Mouse (Mus musculus) limb, embryonic 14.5 days (tissue): ENCODE results near the gene Morn4. TPM values are rescaled to one million over a fixed set of nuclear protein-coding genes. Genes with fewer than 3 reads are reported as not detected.

Experiments used
- ATAC-seq: fragments of 200-750 bp; cut with Nextera tagmentation; 2 replicates; pipeline ENCODE4 v1.8.0; 2017; ENCODE audit warnings: low read depth, moderate number of reproducible peaks, moderate TSS enrichment; ENCODE audit not compliant: low FRiP score
- DNase-seq: peaks from one replicate; pipeline ENCODE4 v3.0.0-alpha.2; 2015; ENCODE audit warnings: low spot score
- H3K27ac ChIP-seq: fragments of 300-500 bp; sonication (generic); replicated peaks from 2 replicates; pipeline ENCODE4 v1.5.1; 2014; ENCODE audit warnings: low read depth, mild to moderate bottlenecking, low read length, moderate library complexity, mixed read lengths
- H3K27me3 ChIP-seq: fragments of 300-500 bp; sonication (generic); 2 replicates; pipeline ENCODE4 v1.6.1; 2014; ENCODE audit warnings: low read length, mixed read lengths; ENCODE audit not compliant: control insufficient read depth, insufficient read depth
- H3K36me3 ChIP-seq: fragments of 300-500 bp; sonication (generic); 2 replicates; pipeline ENCODE4 v1.6.1; 2014; ENCODE audit warnings: mild to moderate bottlenecking, low read length, moderate library complexity, mixed read lengths; ENCODE audit not compliant: control insufficient read depth, insufficient read depth
- H3K4me1 ChIP-seq: fragments of 300-500 bp; sonication (generic); 2 replicates; pipeline ENCODE4 v1.6.1; 2014; ENCODE audit warnings: antibody characterized with exemption, low read length, mixed read lengths; ENCODE audit not compliant: control insufficient read depth, insufficient read depth
- H3K4me2 ChIP-seq: fragments of 300-500 bp; sonication (generic); replicated peaks from 2 replicates; pipeline ENCODE4 v1.6.1; 2014; ENCODE audit warnings: low read depth, mild to moderate bottlenecking, low read length, moderate library complexity; ENCODE audit not compliant: severe bottlenecking
- H3K4me3 ChIP-seq: fragments of 300-500 bp; sonication (generic); replicated peaks from 2 replicates; pipeline ENCODE4 v1.5.1; 2014; ENCODE audit warnings: low read length
- H3K9ac ChIP-seq: fragments of 300-500 bp; sonication (generic); 2 replicates; pipeline ENCODE4 v1.6.1; 2014; ENCODE audit warnings: mild to moderate bottlenecking, low read depth, low read length, moderate library complexity; ENCODE audit not compliant: severe bottlenecking
- H3K9me3 ChIP-seq: fragments of 300-500 bp; sonication (generic); 2 replicates; pipeline ENCODE4 v1.6.1; 2016; ENCODE audit warnings: low read length; ENCODE audit not compliant: control insufficient read depth
- POLR2A ChIP-seq: fragments of 200-500 bp; IDR thresholded peaks from 2 replicates; pipeline ENCODE4 v1.8.0; 2012; ENCODE audit warnings: inconsistent platforms, mild to moderate bottlenecking, moderate library complexity, borderline replicate concordance; ENCODE audit not compliant: insufficient read depth, insufficient read length; ENCODE audit errors: extremely low read depth
- WGBS: fragments of 180-500 bp; shearing (Covaris S2); extraction: QIAGEN DNeasy Blood & Tissue Kit; methylation state at CpG from one replicate; pipeline ENCODE4 v1.1.7; 2014; 5-methylcytosine and 5-hydroxymethylcytosine counted together
- polyA plus RNA-seq, 2 experiments: library from polyadenylated mRNA; depleted of rRNA in 1 of 2; stranded (reverse) in 1 of 2; unstranded in 1 of 2; fragments of >200 nt; fragmentation: Nextera tagmentation in 1 of 2; extraction: Ambion mirVana in 1 of 2; gene quantifications; 2 replicates each; pipeline versions ENCODE4 v1.2.1 to v1.2.3; 2012 to 2014

Morn4 gene
- polyA plus RNA-seq, 2 experiments, result 20.0 to 22.8 TPM

- 41% methylated on average over 11 of the region's 11 CpGs for WGBS
- Histone ChIP-seq H3K4me2 (no peak overlapping the region), H3K4me1 (peaks cover 18% of the 10 kb centered on the region; the same call in 1 of the 2 replicates), H3K9ac (no peak overlapping the region), H3K9me3 (no peaks in the 10 kb centered on the region), H3K27ac (peak overlapping the region; percentile 48), H3K27me3 (no peaks in the 10 kb centered on the region), H3K36me3 (peaks cover 10% of the 10 kb centered on the region; the same call in 1 of the 2 replicates), H3K4me3 (no peak overlapping the region)
- ATAC-seq (peak; percentile 23; the same call in 1 of the 2 replicates), DNase-seq (no peak)
- TF ChIP-seq POLR2A, result no peak
Observed at GRCm38 (mm10) chr19:42034881-42035455, 51.2 kb downstream of the Morn4 start.

GRCm38 (mm10) chr19:42034146-42034775, 51.9 kb downstream of the Morn4 start:
- no peaks in the 10 kb centered on the region for H3K9me3 ChIP-seq
- no peaks in the 10 kb centered on the region for H3K27me3 ChIP-seq
- H3K27ac ChIP-seq, result peak overlapping the region; percentile 56
- no peak overlapping the region for H3K4me2 ChIP-seq
- no peak for DNase-seq
- peaks cover 10% of the 10 kb centered on the region; the same call in 1 of the 2 replicates for H3K36me3 ChIP-seq
- TF ChIP-seq POLR2A, result no peak
- H3K4me1 ChIP-seq, result peaks cover 18% of the 10 kb centered on the region; the same call in 1 of the 2 replicates
- 49% methylated on average over 9 of the region's 9 CpGs for WGBS
- no peak for ATAC-seq
- H3K9ac ChIP-seq, result peak overlapping the region; percentile 18; the same call in 1 of the 2 replicates
- no peak overlapping the region for H3K4me3 ChIP-seq

GRCm38 (mm10) chr19:42033611-42034010, 52.5 kb downstream of the Morn4 start:
- no peak overlapping the region for H3K9ac ChIP-seq
- no peaks in the 10 kb centered on the region for H3K27me3 ChIP-seq
- TF ChIP-seq POLR2A, result no peak
- H3K4me3 ChIP-seq, result no peak overlapping the region
- peaks cover 18% of the 10 kb centered on the region; the same call in 1 of the 2 replicates for H3K4me1 ChIP-seq
- WGBS, result 81% methylated on average over 14 of the region's 14 CpGs
- no peak overlapping the region for H3K4me2 ChIP-seq
- peaks cover 10% of the 10 kb centered on the region; the same call in 1 of the 2 replicates for H3K36me3 ChIP-seq
- no peak overlapping the region for H3K27ac ChIP-seq
- H3K9me3 ChIP-seq, result no peaks in the 10 kb centered on the region
- ATAC-seq (no peak), DNase-seq (no peak)

- no peak overlapping the region for H3K27ac ChIP-seq
- ATAC-seq (peak; percentile 49; the same call in 1 of the 2 replicates), DNase-seq (no peak)
- peaks cover 18% of the 10 kb centered on the region; the same call in 1 of the 2 replicates for H3K4me1 ChIP-seq
- H3K36me3 ChIP-seq, result peaks cover 10% of the 10 kb centered on the region; the same call in 1 of the 2 replicates
- no peak overlapping the region for H3K4me3 ChIP-seq
- H3K4me2 ChIP-seq, result no peak overlapping the region
- 63% methylated on average over 5 of the region's 5 CpGs for WGBS
- no peak overlapping the region for H3K9ac ChIP-seq
- H3K27me3 ChIP-seq, result no peaks in the 10 kb centered on the region
- no peak for TF ChIP-seq POLR2A
- H3K9me3 ChIP-seq, result no peaks in the 10 kb centered on the region
Observed at GRCm38 (mm10) chr19:42031112-42031511, 55.0 kb downstream of the Morn4 start.

GRCm38 (mm10) chr19:42026158-42026557, 60.0 kb downstream of the Morn4 start:
- WGBS, result 3% methylated on average over 5 of the region's 5 CpGs
- Histone ChIP-seq H3K36me3 (no peaks in the 10 kb centered on the region), H3K4me3 (no peak overlapping the region), H3K9me3 (no peaks in the 10 kb centered on the region), H3K4me1 (0 out of 2 replicates have a peak, but pooled peaks cover 4% of the 10 kb centered on the region), H3K4me2 (no peak overlapping the region), H3K27ac (no peak overlapping the region), H3K27me3 (no peaks in the 10 kb centered on the region), H3K9ac (no peak overlapping the region)
- no peak for TF ChIP-seq POLR2A
- DNase-seq (peak; percentile 81), ATAC-seq (peak; percentile 66)

Other genes with a start within 250 kb of the Morn4 start
- 3.6 and 4.7 TPM in 2 replicates for gene Frat2, start 238.2 kb downstream of the Morn4 start, polyA plus RNA-seq (2012; rRNA removed)
- 1.9 and 3.2 TPM in 2 replicates for gene Frat2, start 238.2 kb downstream of the Morn4 start, polyA plus RNA-seq (2014; fragmentation: Nextera tagmentation; extraction: Ambion mirVana)
- gene Rrp12, start 190.2 kb downstream of the Morn4 start, polyA plus RNA-seq (2012; rRNA removed), result 13.9 and 15.0 TPM in 2 replicates
- 13.2 TPM in 2 replicates for gene Rrp12, start 190.2 kb downstream of the Morn4 start, polyA plus RNA-seq (2014; fragmentation: Nextera tagmentation; extraction: Ambion mirVana)
- 465 and 490 TPM in 2 replicates for gene Pgam1, start 174.4 kb downstream of the Morn4 start, polyA plus RNA-seq (2012; rRNA removed)
- gene Pgam1, start 174.4 kb downstream of the Morn4 start, polyA plus RNA-seq (2014; fragmentation: Nextera tagmentation; extraction: Ambion mirVana), result 543 and 562 TPM in 2 replicates
- gene Exosc1, start 152.9 kb downstream of the Morn4 start, polyA plus RNA-seq (2012; rRNA removed), result 35.9 and 40.1 TPM in 2 replicates
- gene Exosc1, start 152.9 kb downstream of the Morn4 start, polyA plus RNA-seq (2014; fragmentation: Nextera tagmentation; extraction: Ambion mirVana), result 74.9 and 76.1 TPM in 2 replicates
- gene Zdhhc16, start 152.9 kb downstream of the Morn4 start, polyA plus RNA-seq (2012; rRNA removed), result 114 and 146 TPM in 2 replicates
- gene Zdhhc16, start 152.9 kb downstream of the Morn4 start, polyA plus RNA-seq (2014; fragmentation: Nextera tagmentation; extraction: Ambion mirVana), result 76.1 and 79.2 TPM in 2 replicates
- gene Mms19, start 105.2 kb downstream of the Morn4 start, polyA plus RNA-seq (2012; rRNA removed), result 83.7 and 102 TPM in 2 replicates
- 30.0 and 36.1 TPM in 2 replicates for gene Mms19, start 105.2 kb downstream of the Morn4 start, polyA plus RNA-seq (2014; fragmentation: Nextera tagmentation; extraction: Ambion mirVana)
- gene Ubtd1, start 104.6 kb downstream of the Morn4 start, polyA plus RNA-seq (2012; rRNA removed), result 38.9 and 50.1 TPM in 2 replicates
- 19.4 and 19.7 TPM in 2 replicates for gene Ubtd1, start 104.6 kb downstream of the Morn4 start, polyA plus RNA-seq (2014; fragmentation: Nextera tagmentation; extraction: Ambion mirVana)
- gene Ankrd2, start 50.4 kb downstream of the Morn4 start, polyA plus RNA-seq (2012; rRNA removed), result 0.58 and 0.96 TPM in 2 replicates
- 0.66 and 1.5 TPM in 2 replicates for gene Ankrd2, start 50.4 kb downstream of the Morn4 start, polyA plus RNA-seq (2014; fragmentation: Nextera tagmentation; extraction: Ambion mirVana)
- 3.5 and 3.7 TPM in 2 replicates for gene Hoga1, start 40.7 kb downstream of the Morn4 start, polyA plus RNA-seq (2012; rRNA removed)
- 2.0 and 2.4 TPM in 2 replicates for gene Hoga1, start 40.7 kb downstream of the Morn4 start, polyA plus RNA-seq (2014; fragmentation: Nextera tagmentation; extraction: Ambion mirVana)
- 0.34 and 0.49 TPM in 2 replicates for gene 4933411K16Rik, start 34.1 kb downstream of the Morn4 start, polyA plus RNA-seq (2012; rRNA removed)
- 0.33 TPM in 1 of 2 replicates, not detected in the other for gene 4933411K16Rik, start 34.1 kb downstream of the Morn4 start, polyA plus RNA-seq (2014; fragmentation: Nextera tagmentation; extraction: Ambion mirVana)
- gene Pi4k2a, start 4.1 kb upstream of the Morn4 start, polyA plus RNA-seq (2012; rRNA removed), result 34.4 and 38.1 TPM in 2 replicates
- 29.9 and 32.8 TPM in 2 replicates for gene Pi4k2a, start 4.1 kb upstream of the Morn4 start, polyA plus RNA-seq (2014; fragmentation: Nextera tagmentation; extraction: Ambion mirVana)
- gene Avpi1, start 42.7 kb upstream of the Morn4 start, polyA plus RNA-seq (2012; rRNA removed), result 16.5 and 17.6 TPM in 2 replicates
- 34.2 and 34.8 TPM in 2 replicates for gene Avpi1, start 42.7 kb upstream of the Morn4 start, polyA plus RNA-seq (2014; fragmentation: Nextera tagmentation; extraction: Ambion mirVana)
- 105 and 131 TPM in 2 replicates for gene Marveld1, start 61.0 kb upstream of the Morn4 start, polyA plus RNA-seq (2012; rRNA removed)
- gene Marveld1, start 61.0 kb upstream of the Morn4 start, polyA plus RNA-seq (2014; fragmentation: Nextera tagmentation; extraction: Ambion mirVana), result 25.4 and 36.4 TPM in 2 replicates
- 47.4 and 58.6 TPM in 2 replicates for gene Zfyve27, start 77.6 kb upstream of the Morn4 start, polyA plus RNA-seq (2012; rRNA removed)
- gene Zfyve27, start 77.6 kb upstream of the Morn4 start, polyA plus RNA-seq (2014; fragmentation: Nextera tagmentation; extraction: Ambion mirVana), result 13.1 and 16.5 TPM in 2 replicates
- 7.2 and 8.7 TPM in 2 replicates for gene Sfrp5, start 115.9 kb upstream of the Morn4 start, polyA plus RNA-seq (2012; rRNA removed)
- gene Sfrp5, start 115.9 kb upstream of the Morn4 start, polyA plus RNA-seq (2014; fragmentation: Nextera tagmentation; extraction: Ambion mirVana), result 5.1 and 5.4 TPM in 2 replicates
- 0.06 and 0.11 TPM in 2 replicates for gene Golga7b, start 161.2 kb upstream of the Morn4 start, polyA plus RNA-seq (2012; rRNA removed)
- gene Golga7b, start 161.2 kb upstream of the Morn4 start, polyA plus RNA-seq (2014; fragmentation: Nextera tagmentation; extraction: Ambion mirVana), result not detected in 2 replicates